Mouse (Mus musculus) heart, adult 2 months (tissue): ENCODE results near the gene Eya2.

ENCODE experiments used
- CTCF ChIP-seq: fragments of 200-600 bp; IDR thresholded peaks from 2 replicates; pipeline ENCODE4 v1.8.1; 2022; ENCODE audit warnings: antibody characterized with exemption, mild to moderate bottlenecking, moderate library complexity
- EP300 ChIP-seq: fragments of 200-500 bp; IDR thresholded peaks from 2 replicates; pipeline ENCODE4 v1.6.1; 2011; ENCODE audit warnings: low read depth, low read length, control low read depth; ENCODE audit not compliant: insufficient read depth
- POLR2A ChIP-seq: fragments of 200-500 bp; IDR thresholded peaks from 2 replicates; pipeline ENCODE4 v1.6.1; 2011; ENCODE audit warnings: mild to moderate bottlenecking, low read depth, low read length, control low read depth; ENCODE audit not compliant: insufficient read depth

GRCm38 (mm10) chr2:165748426-165748825 is 153.6 kb downstream of the Eya2 start:
- TF ChIP-seq CTCF = no peak
- no peak for TF ChIP-seq EP300
- no peak for TF ChIP-seq POLR2A
